Mouse (Mus musculus) hindbrain, embryonic 16.5 days (tissue): Measurements from ENCODE around the gene Stra6l. TPM values are rescaled to one million over a fixed set of nuclear protein-coding genes. Genes with fewer than 3 reads are reported as not detected.

Experiments used
- ATAC-seq: fragments of 200-750 bp; cut with Nextera tagmentation; 2 replicates; pipeline ENCODE4 v1.8.0; 2017; ENCODE audit warnings: moderate TSS enrichment, moderate library complexity
- H3K27ac ChIP-seq: fragments of 300-500 bp; sonication (generic); 2 replicates; pipeline ENCODE4 v1.5.1; 2014; ENCODE audit warnings: low read depth, mild to moderate bottlenecking, control low read depth, low read length, moderate library complexity
- H3K27me3 ChIP-seq: fragments of 300-500 bp; sonication (generic); replicated peaks from 2 replicates; pipeline ENCODE4 v1.6.1; 2014; ENCODE audit warnings: low read length; ENCODE audit not compliant: control insufficient read depth, insufficient read depth
- H3K36me3 ChIP-seq: fragments of 300-500 bp; sonication (generic); 2 replicates; pipeline ENCODE4 v1.6.1; 2014; ENCODE audit warnings: mild to moderate bottlenecking, low read length, moderate library complexity, mixed read lengths; ENCODE audit not compliant: control insufficient read depth, insufficient read depth
- H3K4me1 ChIP-seq: fragments of 300-500 bp; sonication (generic); 2 replicates; pipeline ENCODE4 v1.6.1; 2014; ENCODE audit warnings: low read depth, low read length; ENCODE audit not compliant: control insufficient read depth, insufficient read depth
- H3K4me2 ChIP-seq: fragments of 300-500 bp; sonication (generic); 2 replicates; pipeline ENCODE4 v1.6.1; 2014; ENCODE audit warnings: mild to moderate bottlenecking, low read length, control low read depth, moderate library complexity
- H3K4me3 ChIP-seq: fragments of 300-500 bp; sonication (generic); 2 replicates; pipeline ENCODE4 v1.5.1; 2014; ENCODE audit warnings: mild to moderate bottlenecking, low read length, control low read depth, moderate library complexity
- H3K9ac ChIP-seq: fragments of 300-500 bp; sonication (generic); 2 replicates; pipeline ENCODE4 v1.6.1; 2014; ENCODE audit warnings: low read depth, mild to moderate bottlenecking, control low read depth, low read length, moderate library complexity
- H3K9me3 ChIP-seq: fragments of 300-500 bp; sonication (generic); 2 replicates; pipeline ENCODE4 v1.6.1; 2014; ENCODE audit warnings: mild to moderate bottlenecking, low read length, moderate library complexity; ENCODE audit not compliant: control insufficient read depth
- WGBS: fragments of 180-500 bp; shearing (Covaris S2); extraction: QIAGEN DNeasy Blood & Tissue Kit; methylation state at CpG from one replicate; pipeline ENCODE4 v1.1.7; 2014; 5-methylcytosine and 5-hydroxymethylcytosine counted together
- polyA plus RNA-seq: library from polyadenylated mRNA; unstranded; fragments of >200 nt; fragmentation: Nextera tagmentation; extraction: Ambion mirVana; gene quantifications from 2 replicates; pipeline ENCODE4 v1.2.1, GENCODE M21; 2015

Stra6l gene
- polyA plus RNA-seq, 1 experiment from 2014 or later: 0.36 TPM

GRCm38 (mm10) chr4:45855803-45856424, 7.5 kb downstream of the Stra6l start:
- no peak overlapping the region for H3K4me3 ChIP-seq
- H3K4me2 ChIP-seq: no peak overlapping the region
- no peak overlapping the region for H3K9ac ChIP-seq
- H3K27ac ChIP-seq: no peak overlapping the region
- WGBS: 48% methylated on average over 19 of the region's 19 CpGs
- no peaks in the 10 kb centered on the region for H3K27me3 ChIP-seq
- no peaks in the 10 kb centered on the region for H3K36me3 ChIP-seq
- H3K9me3 ChIP-seq: peaks cover 2% of the 10 kb centered on the region; the same call in 1 of the 2 replicates
- H3K4me1 ChIP-seq: no peaks in the 10 kb centered on the region
- peak; percentile 68; the same call in 1 of the 2 replicates for ATAC-seq

- H3K9ac ChIP-seq: no peak overlapping the region
- H3K4me2 ChIP-seq: no peak overlapping the region
Measured at GRCm38 (mm10) chr4:45861160-45861559, 12.7 kb downstream of the Stra6l start.

GRCm38 (mm10) chr4:45867416-45867815, 19.0 kb downstream of the Stra6l start:
- no peaks in the 10 kb centered on the region for H3K36me3 ChIP-seq
- H3K27me3 ChIP-seq: no peaks in the 10 kb centered on the region
- no peak overlapping the region for H3K9ac ChIP-seq
- H3K4me1 ChIP-seq: no peaks in the 10 kb centered on the region
- H3K4me2 ChIP-seq: no peak overlapping the region
- WGBS: 56% methylated on average over 8 of the region's 8 CpGs
- H3K9me3 ChIP-seq: no peaks in the 10 kb centered on the region
- ATAC-seq: no peak
- no peak overlapping the region for H3K4me3 ChIP-seq
- no peak overlapping the region for H3K27ac ChIP-seq

More at GRCm38 (mm10) chr4:45861160-45861559, 12.7 kb downstream of the Stra6l start:
- 54% methylated on average over 5 of the region's 5 CpGs for whole genome bisulfite sequencing
- Histone ChIP-seq H3K4me1 (no peaks in the 10 kb centered on the region), H3K27ac (no peak overlapping the region), H3K36me3 (no peaks in the 10 kb centered on the region), H3K9me3 (peaks cover 2% of the 10 kb centered on the region; the same call in 1 of the 2 replicates), H3K4me3 (no peak overlapping the region), H3K27me3 (no peaks in the 10 kb centered on the region)
- no peak for ATAC-seq

DNA sequence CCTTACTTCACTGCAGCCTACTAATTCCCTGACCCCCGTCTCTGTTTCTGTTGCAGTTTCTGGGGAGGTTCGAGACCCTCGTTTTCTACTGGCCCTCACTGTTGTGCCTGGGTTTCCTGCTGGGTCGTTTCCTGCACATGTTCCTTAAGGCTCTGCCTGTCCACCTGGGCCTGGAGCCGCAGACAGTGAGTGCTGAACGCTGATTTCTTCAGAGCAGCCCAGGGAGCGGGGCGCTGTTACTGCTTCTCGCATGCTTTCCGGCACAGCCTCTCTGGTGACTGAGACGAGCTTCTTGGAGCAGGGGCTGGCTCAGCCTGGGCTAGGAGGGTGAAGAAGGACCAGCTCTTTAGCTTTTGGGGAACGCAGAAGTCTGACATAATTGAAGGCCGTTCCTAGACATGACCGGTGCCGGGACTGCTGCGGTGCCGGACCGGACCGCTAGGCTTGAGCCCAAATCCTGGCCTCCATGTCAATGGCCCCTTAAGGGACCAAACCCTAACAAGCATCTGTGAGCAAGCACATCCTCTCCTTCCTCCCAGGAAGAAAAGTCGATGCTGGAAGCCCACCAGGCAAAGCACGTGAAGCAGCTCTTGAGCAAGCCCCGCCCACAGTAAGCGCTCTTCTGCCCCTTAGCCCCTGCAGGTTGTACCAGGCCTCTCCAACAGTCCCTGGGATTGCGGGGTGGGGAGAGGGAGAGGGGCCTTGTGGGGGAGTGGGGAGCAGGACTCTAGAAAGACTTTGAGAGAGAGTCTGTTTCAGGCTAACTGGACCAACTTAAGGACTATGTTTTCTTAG, 20.8 kb downstream of the Stra6l start:
- Histone ChIP-seq H3K4me3 (no peak overlapping the region), H3K9ac (peak overlapping the region; percentile 26), H3K36me3 (no peaks in the 10 kb centered on the region), H3K4me1 (no peaks in the 10 kb centered on the region), H3K27ac (no peak overlapping the region), H3K9me3 (no peaks in the 10 kb centered on the region), H3K4me2 (peak overlapping the region; percentile 30), H3K27me3 (no peaks in the 10 kb centered on the region)
- WGBS: 36% methylated on average over 24 of the region's 24 CpGs
- ATAC-seq: no peak

- H3K9ac ChIP-seq: no peak overlapping the region
Measured at GRCm38 (mm10) chr4:45872147-45872546, 23.7 kb downstream of the Stra6l start.

GRCm38 (mm10) chr4:45878929-45879328, 30.5 kb downstream of the Stra6l start:
- Histone ChIP-seq H3K27me3 (no peaks in the 10 kb centered on the region), H3K9me3 (no peaks in the 10 kb centered on the region), H3K4me1 (no peaks in the 10 kb centered on the region), H3K27ac (no peak overlapping the region), H3K4me2 (no peak overlapping the region), H3K9ac (no peak overlapping the region), H3K36me3 (no peaks in the 10 kb centered on the region), H3K4me3 (no peak overlapping the region)
- no peak for ATAC-seq
- 38% methylated on average over 5 of the region's 5 CpGs for WGBS

More at GRCm38 (mm10) chr4:45872147-45872546, 23.7 kb downstream of the Stra6l start:
- WGBS: 80% methylated on average over 1 of the region's 2 CpGs
- no peaks in the 10 kb centered on the region for H3K27me3 ChIP-seq
- no peak overlapping the region for H3K27ac ChIP-seq
- H3K36me3 ChIP-seq: no peaks in the 10 kb centered on the region
- ATAC-seq: no peak
- no peaks in the 10 kb centered on the region for H3K4me1 ChIP-seq
- no peaks in the 10 kb centered on the region for H3K9me3 ChIP-seq
- H3K4me2 ChIP-seq: no peak overlapping the region
- no peak overlapping the region for H3K4me3 ChIP-seq

DNA sequence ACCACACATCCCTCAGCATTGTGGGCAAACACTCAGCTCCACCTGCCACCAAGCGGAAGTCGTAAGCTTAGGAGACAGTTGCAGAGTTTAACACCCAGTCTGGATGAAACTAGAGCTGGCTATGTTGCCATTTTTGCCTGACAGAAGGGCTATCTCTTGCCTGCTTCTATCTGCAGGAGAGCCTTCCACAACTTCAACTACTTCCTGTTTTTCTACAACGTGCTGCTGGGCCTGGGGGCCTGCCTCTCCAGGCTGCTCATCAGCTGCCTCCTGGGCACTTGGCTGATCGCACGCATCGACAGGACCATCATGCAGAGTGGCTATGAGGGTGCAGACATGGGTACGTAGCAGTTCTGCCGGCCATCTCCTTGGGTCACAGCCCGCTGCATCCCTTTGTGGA, 34.1 kb downstream of the Stra6l start:
- Histone ChIP-seq H3K9ac (no peak overlapping the region), H3K27ac (no peak overlapping the region), H3K36me3 (no peaks in the 10 kb centered on the region), H3K4me2 (no peak overlapping the region), H3K4me1 (no peaks in the 10 kb centered on the region), H3K27me3 (no peaks in the 10 kb centered on the region), H3K4me3 (no peak overlapping the region), H3K9me3 (no peaks in the 10 kb centered on the region)
- WGBS: 91% methylated on average over 9 of the region's 9 CpGs
- ATAC-seq: no peak

DNA sequence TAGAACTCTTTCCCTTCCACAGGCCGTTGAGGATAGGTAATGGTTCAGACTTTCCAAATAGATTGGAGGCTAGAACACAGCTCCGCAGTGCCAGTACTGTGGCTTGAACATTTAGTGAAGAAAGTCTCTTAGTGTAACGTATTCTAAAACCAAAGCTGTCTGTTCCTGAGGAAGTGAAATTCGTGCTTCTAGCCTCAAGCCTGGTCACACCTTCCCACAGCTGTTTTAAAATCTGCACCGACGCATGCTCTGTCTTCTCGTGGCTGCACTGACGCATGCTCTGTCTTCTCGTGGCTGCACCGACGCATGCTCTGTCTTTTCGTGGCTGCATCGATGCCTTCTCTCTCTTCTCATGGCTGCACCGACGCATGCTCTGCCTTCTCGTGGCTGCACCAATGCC, 34.8 kb downstream of the Stra6l start:
- no peak for ATAC-seq
- Histone ChIP-seq H3K9me3 (no peaks in the 10 kb centered on the region), H3K4me2 (no peak overlapping the region), H3K36me3 (no peaks in the 10 kb centered on the region), H3K9ac (no peak overlapping the region), H3K4me1 (no peaks in the 10 kb centered on the region), H3K4me3 (no peak overlapping the region), H3K27ac (no peak overlapping the region), H3K27me3 (no peaks in the 10 kb centered on the region)
- WGBS: 92% methylated on average over 16 of the region's 16 CpGs

GRCm38 (mm10) chr4:45889487-45889886, 41.0 kb downstream of the Stra6l start:
- no peak overlapping the region for H3K27ac ChIP-seq

More at GRCm38 (mm10) chr4:45889487-45889886, 41.0 kb downstream of the Stra6l start:
- Histone ChIP-seq H3K9ac (no peak overlapping the region), H3K36me3 (no peaks in the 10 kb centered on the region), H3K27me3 (no peaks in the 10 kb centered on the region), H3K4me1 (peaks cover 5% of the 10 kb centered on the region), H3K9me3 (no peaks in the 10 kb centered on the region), H3K4me3 (no peak overlapping the region), H3K4me2 (no peak overlapping the region)
- ATAC-seq: no peak
- 60% methylated on average over 6 of the region's 6 CpGs for WGBS
